Mouse (Mus musculus): ENCODE results near the gene Lamtor2. TPM values are rescaled to one million over a fixed set of nuclear protein-coding genes. Genes with fewer than 3 reads are reported as not detected.
"Not testable (repeated sequence)": the region's sequence is repeated elsewhere in the genome, so short reads cannot be mapped to it uniquely, and the experiment has no call there.

Gene Lamtor2
- polyA plus RNA-seq, 1 experiment from 2014 or later: 137 TPM

DNA sequence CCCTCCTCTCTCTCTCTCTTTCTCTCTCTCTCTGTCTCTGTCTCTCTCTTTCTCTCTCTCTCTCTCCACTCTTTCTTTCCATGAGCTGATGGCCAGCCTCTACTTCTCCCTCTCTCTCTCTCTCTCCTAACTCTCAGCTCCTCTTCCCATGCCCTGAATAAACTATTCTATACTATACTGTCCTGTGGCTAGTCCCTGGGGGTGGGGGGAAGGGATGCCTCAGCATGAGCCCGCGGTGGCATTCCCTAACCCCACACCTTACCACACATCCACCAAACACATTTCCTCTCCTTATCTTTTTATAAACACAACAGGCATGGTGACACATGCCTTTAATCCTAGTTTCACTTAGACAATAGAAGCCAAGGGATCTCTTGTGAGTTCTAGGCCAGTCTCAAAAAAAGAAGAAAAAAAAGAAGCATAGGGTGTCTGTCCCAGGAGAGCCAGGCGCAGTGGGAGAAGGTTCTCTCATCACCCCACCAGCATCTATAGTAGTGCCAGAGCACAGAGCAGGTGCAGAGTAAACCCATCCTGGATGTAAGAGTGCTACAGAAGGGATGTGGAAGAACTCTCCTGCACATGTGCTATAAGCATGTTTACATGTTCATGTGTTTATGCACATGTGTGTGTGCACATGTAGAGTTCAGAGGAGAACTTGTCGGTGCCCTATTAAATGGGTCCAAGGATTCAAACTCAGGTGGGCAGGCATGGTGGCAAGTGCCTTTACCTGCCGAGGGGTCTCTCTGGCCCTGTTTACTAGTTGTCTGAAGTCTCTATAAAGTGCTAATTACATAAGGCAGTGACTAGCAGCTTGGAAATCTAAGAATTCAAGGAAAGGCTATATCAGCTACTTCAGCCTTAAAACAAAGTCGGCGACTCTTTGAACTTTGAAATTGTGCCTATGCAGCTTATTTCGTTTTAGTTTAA lies 25.9 kb upstream of the Lamtor2 start:
- Histone ChIP-seq H3K27ac (replicated peaks) (no peak overlapping the region), H3K27me3 (no peaks in the 10 kb centered on the region), H3K9ac (replicated peaks) (no peak overlapping the region), H3K4me3 (peak overlapping the region; percentile 97), H3K4me1 (peaks cover 16% of the 10 kb centered on the region), H3K4me2 (replicated peaks) (peak overlapping the region; percentile 93), H3K9me3 (no peaks in the 10 kb centered on the region), H3K36me3 (peaks cover 28% of the 10 kb centered on the region)
- peak; percentile 50; the same call in 1 of the 2 replicates for ATAC-seq (ENCODE audit: low FRiP score, low read depth)
- WGBS: 50% methylated on average over 8 of the region's 8 CpGs

DNA sequence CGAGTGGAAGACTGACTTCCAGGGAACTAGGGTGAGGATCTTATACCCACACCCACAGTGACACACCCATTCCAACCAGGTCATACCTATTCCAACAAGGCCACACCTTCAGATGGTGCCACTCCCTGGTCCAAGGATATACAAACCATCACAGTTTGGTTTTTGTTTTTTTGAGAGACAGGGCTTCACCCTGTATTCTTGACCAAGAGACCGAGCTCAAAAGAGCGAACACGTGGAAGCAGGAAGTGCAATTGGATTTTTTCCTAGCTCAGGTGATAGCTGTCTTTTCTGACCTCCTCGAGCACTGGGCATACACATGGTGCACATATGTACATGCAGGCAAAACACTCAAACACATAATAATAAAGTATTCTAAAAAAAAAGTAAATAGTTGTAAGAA lies 25.0 kb upstream of the Lamtor2 start:
- ATAC-seq (ENCODE audit: low FRiP score, low read depth); H3K4me3 ChIP-seq; H3K27ac ChIP-seq (replicated peaks); H3K9ac ChIP-seq (replicated peaks); H3K27me3 ChIP-seq; H3K9me3 ChIP-seq; H3K4me2 ChIP-seq (replicated peaks): not testable (repeated sequence)
- peaks cover 19% of the 10 kb centered on the region for H3K36me3 ChIP-seq
- 94% methylated on average over 5 of the region's 5 CpGs for WGBS
- H3K4me1 ChIP-seq: peaks cover 16% of the 10 kb centered on the region

DNA sequence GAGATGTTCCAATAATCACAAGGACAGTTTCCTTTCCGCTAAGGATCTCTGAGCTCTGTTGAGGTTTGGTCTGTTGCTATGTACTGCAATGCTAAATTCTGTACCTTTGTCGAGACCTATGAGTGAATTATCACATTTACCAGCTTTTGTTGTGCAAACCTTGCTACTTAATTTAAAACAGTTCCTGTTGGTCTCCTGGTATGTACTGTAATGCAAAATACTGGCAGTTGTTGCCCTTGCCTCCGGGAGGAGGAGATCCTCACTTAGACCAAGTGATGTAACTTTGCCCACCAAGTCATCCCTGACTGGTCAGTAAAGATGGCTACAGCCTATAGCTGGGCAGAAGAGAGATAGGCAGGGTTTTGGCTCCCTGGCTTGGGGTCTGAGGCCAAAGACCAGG lies 22.7 kb upstream of the Lamtor2 start, which contains the start of gene Ssr2:
TSS of gene Ssr2 (plus strand) at position 337 of the 400 bp plus-strand sequence.
- peaks cover 4% of the 10 kb centered on the region for H3K36me3 ChIP-seq
- H3K9ac ChIP-seq (replicated peaks): no peak within 1 kb of the TSS
- no peaks in the 10 kb centered on the region for H3K27me3 ChIP-seq
- H3K4me3 ChIP-seq: no peak within 1 kb of the TSS
- 89% methylated on average over 3 of the region's 3 CpGs for WGBS
- no peak within 1 kb of the TSS for H3K27ac ChIP-seq (replicated peaks)
- H3K9me3 ChIP-seq: no peaks in the 10 kb centered on the region
- ATAC-seq (ENCODE audit: low FRiP score, low read depth): no peak
- H3K4me1 ChIP-seq: peaks cover 9% of the 10 kb centered on the region
- H3K4me2 ChIP-seq (replicated peaks): no peak within 1 kb of the TSS

DNA sequence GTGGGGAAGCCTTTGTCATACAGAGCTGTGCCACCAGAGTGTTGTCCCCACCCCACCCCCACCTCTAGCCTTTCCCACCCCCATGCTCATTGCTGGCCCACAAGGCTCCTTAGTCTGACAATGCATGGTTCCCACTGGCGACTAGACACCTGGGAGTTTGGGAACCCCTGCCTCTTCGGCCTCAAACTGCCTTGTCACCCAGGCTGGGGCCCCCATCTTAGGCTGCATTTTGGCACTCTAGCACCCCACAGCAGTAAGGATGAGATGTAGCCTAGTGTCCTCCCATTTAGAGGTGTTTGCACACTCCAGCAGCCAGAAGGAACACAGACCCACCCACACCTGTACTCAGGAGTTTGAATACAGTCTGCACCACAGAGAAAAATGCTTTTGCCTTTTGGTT lies 20.9 kb upstream of the Lamtor2 start:
- H3K9ac ChIP-seq (replicated peaks): no peak overlapping the region
- no peak overlapping the region for H3K27ac ChIP-seq (replicated peaks)
- no peaks in the 10 kb centered on the region for H3K4me1 ChIP-seq
- WGBS: 83% methylated on average over 2 of the region's 2 CpGs
- H3K4me3 ChIP-seq: no peak overlapping the region
- no peak for ATAC-seq (ENCODE audit: low FRiP score, low read depth)
- no peak overlapping the region for H3K4me2 ChIP-seq (replicated peaks)
- no peaks in the 10 kb centered on the region for H3K9me3 ChIP-seq
- no peaks in the 10 kb centered on the region for H3K27me3 ChIP-seq
- peaks cover 21% of the 10 kb centered on the region for H3K36me3 ChIP-seq

DNA sequence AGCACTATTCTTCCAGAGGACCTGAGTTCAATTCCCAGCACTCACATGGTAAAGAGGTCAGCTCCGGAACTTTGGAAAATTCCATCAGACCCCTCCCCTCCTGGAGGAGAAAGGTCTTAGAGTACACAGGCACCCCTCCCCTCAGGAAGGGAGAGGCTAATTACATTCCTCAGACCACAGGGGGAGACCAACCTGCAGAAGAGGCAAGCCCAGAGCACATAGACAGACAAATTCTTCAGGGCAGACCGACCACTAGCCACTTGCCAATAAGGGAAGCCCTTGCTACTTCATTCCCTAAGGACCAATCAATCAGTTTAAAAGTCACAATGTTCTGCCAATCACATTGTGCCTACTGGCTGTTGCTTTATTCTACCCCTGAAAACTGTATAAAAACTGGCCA lies 20.0 kb upstream of the Lamtor2 start:
- Histone ChIP-seq H3K36me3 (peaks cover 31% of the 10 kb centered on the region), H3K9me3 (no peaks in the 10 kb centered on the region), H3K9ac (replicated peaks) (no peak overlapping the region), H3K27me3 (no peaks in the 10 kb centered on the region), H3K4me1 (no peaks in the 10 kb centered on the region), H3K27ac (replicated peaks) (no peak overlapping the region), H3K4me2 (replicated peaks) (no peak overlapping the region), H3K4me3 (no peak overlapping the region)
- ATAC-seq (ENCODE audit: low FRiP score, low read depth): no peak
- WGBS: 90% methylated on average over 2 of the region's 2 CpGs

DNA sequence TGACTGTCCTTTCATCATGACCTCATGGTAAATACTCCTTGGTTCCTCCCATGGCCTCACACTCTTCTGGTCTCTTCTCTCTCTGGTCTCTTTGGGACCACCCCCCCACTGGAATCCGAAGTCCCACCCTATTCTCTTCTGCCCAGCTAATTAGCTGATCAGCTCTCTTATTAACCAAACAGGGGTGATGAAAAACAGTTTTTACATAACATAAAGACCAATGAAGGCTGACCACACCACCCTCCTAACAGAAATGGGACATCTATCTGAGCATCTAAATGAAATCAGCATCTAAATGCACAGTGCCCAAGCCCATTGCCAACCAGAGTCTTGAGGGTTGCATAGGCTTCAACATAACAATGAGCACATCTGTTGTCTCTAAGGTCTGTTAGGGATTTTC lies 19.0 kb upstream of the Lamtor2 start:
- peaks cover 41% of the 10 kb centered on the region for H3K36me3 ChIP-seq
- WGBS: 80% methylated on average over 1 of the region's 1 CpGs
- no peak overlapping the region for H3K27ac ChIP-seq (replicated peaks)
- no peaks in the 10 kb centered on the region for H3K9me3 ChIP-seq
- no peaks in the 10 kb centered on the region for H3K27me3 ChIP-seq
- no peak overlapping the region for H3K4me2 ChIP-seq (replicated peaks)
- no peak overlapping the region for H3K9ac ChIP-seq (replicated peaks)
- no peaks in the 10 kb centered on the region for H3K4me1 ChIP-seq
- ATAC-seq (ENCODE audit: low FRiP score, low read depth): no peak
- no peak overlapping the region for H3K4me3 ChIP-seq

DNA sequence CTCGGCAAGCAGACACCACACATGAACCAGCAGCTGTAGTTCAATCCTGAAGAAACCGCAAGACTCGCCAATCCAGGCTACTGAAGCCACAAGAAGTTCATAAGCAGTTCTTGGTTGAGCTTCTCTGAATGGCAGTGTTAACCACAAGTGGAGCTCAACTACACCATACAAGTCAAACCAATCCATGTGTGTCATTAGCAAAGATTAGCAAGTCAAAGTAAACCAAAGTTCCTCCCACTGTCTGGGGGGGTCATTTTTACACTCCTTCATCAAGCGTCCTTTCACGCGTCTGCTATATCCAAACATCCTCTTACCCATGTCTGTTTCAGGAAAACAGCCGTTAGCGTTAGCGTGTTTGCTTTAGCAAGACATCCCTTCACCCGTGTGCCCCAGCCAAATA lies 17.5 kb upstream of the Lamtor2 start:
- no peak overlapping the region for H3K4me3 ChIP-seq
- no peaks in the 10 kb centered on the region for H3K27me3 ChIP-seq
- H3K27ac ChIP-seq (replicated peaks): no peak overlapping the region
- H3K9ac ChIP-seq (replicated peaks): no peak overlapping the region
- no peak for ATAC-seq (ENCODE audit: low FRiP score, low read depth)
- H3K36me3 ChIP-seq: peaks cover 56% of the 10 kb centered on the region
- 97% methylated on average over 10 of the region's 10 CpGs for WGBS
- no peaks in the 10 kb centered on the region for H3K4me1 ChIP-seq
- no peak overlapping the region for H3K4me2 ChIP-seq (replicated peaks)
- no peaks in the 10 kb centered on the region for H3K9me3 ChIP-seq

DNA sequence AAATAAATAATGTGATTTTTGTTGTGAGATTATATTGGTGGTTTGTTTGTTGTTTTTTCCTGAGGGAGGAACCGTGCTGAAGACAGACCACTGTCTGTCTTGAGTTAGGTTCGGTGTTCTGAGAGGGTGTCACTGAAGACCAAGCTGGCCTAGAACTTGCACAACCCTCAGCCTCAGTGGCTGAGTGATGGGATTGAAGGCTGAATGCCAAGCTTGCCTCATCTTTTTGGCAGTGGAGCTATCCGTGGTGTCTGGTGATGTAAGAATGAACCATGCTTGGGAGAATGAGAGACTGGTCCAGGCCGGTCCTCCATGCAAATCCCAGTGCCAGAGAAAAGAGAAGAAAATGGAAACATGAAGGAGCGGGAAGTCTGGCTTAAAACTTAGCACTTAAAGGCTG lies 16.8 kb upstream of the Lamtor2 start:
- Histone ChIP-seq H3K9me3 (no peaks in the 10 kb centered on the region), H3K27me3 (no peaks in the 10 kb centered on the region), H3K4me2 (replicated peaks) (no peak overlapping the region), H3K27ac (replicated peaks) (no peak overlapping the region), H3K4me1 (no peaks in the 10 kb centered on the region), H3K9ac (replicated peaks) (no peak overlapping the region), H3K4me3 (no peak overlapping the region), H3K36me3 (peaks cover 62% of the 10 kb centered on the region)
- WGBS: 90% methylated on average over 5 of the region's 5 CpGs
- no peak for ATAC-seq (ENCODE audit: low FRiP score, low read depth)

DNA sequence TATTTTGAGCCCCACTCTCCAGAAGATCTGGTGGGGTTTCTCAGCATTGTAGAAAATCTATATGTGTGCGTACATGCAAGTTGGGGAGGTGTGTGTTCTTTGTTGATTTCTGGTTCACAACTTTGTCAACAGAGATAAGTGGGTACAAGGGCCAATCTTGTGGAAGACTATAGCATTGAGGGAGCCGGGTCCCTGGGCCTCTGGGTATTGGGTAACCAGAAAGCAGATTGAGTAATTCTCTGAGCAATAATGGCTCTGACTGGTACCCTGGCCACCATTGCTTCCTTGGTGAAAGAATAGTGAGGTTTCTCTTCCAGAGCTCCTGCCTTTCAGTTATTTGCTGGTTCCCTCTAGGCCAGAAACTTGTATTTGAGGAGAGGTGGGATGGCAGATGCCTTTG lies 16.2 kb upstream of the Lamtor2 start:
- 96% methylated on average over 2 of the region's 2 CpGs for WGBS
- Histone ChIP-seq H3K9me3 (no peaks in the 10 kb centered on the region), H3K36me3 (peaks cover 68% of the 10 kb centered on the region), H3K27me3 (no peaks in the 10 kb centered on the region), H3K27ac (replicated peaks) (no peak overlapping the region), H3K9ac (replicated peaks) (no peak overlapping the region), H3K4me1 (no peaks in the 10 kb centered on the region), H3K4me2 (replicated peaks) (no peak overlapping the region), H3K4me3 (no peak overlapping the region)
- ATAC-seq (ENCODE audit: low FRiP score, low read depth): no peak

DNA sequence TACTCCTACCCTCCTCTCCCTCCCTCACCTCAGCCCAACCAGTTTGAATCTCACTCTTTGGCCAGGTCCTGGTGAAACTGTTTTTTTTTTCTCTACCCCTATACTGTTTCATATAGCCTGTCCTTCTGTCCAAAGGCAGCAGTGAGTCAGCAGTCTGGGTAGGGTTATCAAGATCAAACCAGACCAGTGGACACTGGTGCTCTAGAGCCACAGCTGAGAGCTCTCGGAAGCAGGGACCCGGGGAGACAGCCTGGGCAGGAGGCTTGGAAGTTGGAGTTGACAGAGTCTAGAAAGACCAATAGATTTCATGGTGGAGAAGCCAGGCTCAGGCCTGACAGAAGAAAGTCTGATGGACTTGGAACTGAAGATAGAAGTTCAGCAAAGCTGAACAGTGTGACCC lies 15.7 kb upstream of the Lamtor2 start:
- Histone ChIP-seq H3K4me2 (replicated peaks) (no peak overlapping the region), H3K4me1 (no peaks in the 10 kb centered on the region), H3K9ac (replicated peaks) (no peak overlapping the region), H3K9me3 (no peaks in the 10 kb centered on the region), H3K27ac (replicated peaks) (no peak overlapping the region), H3K4me3 (no peak overlapping the region), H3K27me3 (no peaks in the 10 kb centered on the region), H3K36me3 (peaks cover 73% of the 10 kb centered on the region)
- no peak for ATAC-seq (ENCODE audit: low FRiP score, low read depth)
- 97% methylated on average over 2 of the region's 2 CpGs for WGBS

DNA sequence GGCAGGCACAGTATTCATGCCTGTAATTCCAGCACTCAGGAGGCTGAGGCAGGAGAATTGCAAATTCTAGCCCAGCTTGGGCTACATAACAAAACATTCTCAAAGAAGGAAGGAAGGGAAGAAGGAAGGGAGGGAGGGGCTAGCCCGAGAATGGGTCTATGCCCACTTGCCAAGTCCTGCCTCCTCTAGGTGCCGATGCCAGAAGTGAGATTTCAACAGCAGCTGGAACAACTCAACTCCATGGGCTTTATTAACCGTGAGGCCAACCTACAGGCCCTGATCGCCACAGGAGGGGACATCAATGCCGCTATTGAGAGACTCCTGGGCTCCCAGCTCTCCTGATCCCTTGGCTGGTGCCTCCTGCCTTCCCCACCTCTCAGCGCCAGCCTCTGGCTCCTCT lies 15.0 kb upstream of the Lamtor2 start:
- 96% methylated on average over 6 of the region's 6 CpGs for WGBS
- H3K4me2 ChIP-seq (replicated peaks): no peak overlapping the region
- no peak overlapping the region for H3K4me3 ChIP-seq
- H3K4me1 ChIP-seq: no peaks in the 10 kb centered on the region
- no peak overlapping the region for H3K27ac ChIP-seq (replicated peaks)
- peaks cover 80% of the 10 kb centered on the region for H3K36me3 ChIP-seq
- no peak for ATAC-seq (ENCODE audit: low FRiP score, low read depth)
- H3K9me3 ChIP-seq: no peaks in the 10 kb centered on the region
- H3K27me3 ChIP-seq: no peaks in the 10 kb centered on the region
- no peak overlapping the region for H3K9ac ChIP-seq (replicated peaks)

DNA sequence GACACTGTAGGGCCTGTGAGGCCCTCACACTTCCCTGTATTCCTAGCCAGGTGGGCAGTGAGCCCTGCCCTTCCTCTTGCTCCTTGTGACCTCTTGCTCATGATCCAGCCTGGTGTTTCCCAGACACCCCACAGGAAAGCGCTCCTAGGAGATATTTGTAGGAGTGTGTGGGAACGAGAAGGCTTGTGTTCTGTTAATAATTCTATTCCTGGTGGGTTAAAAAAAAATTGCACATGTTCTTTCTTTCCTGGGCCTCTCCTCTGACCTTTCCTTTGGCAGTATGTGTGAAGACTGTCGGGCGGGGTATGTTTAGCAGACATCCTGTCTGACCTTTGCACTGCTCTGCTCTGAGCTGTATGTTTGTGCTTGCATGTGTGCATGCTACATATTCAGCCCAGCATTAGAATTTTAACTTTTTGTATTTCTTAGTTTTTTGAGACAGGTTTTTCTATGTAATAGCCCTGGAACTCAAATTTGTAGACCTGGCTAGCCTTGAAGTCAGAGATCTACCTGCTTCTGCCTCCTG lies 13.7 kb upstream of the Lamtor2 start:
- H3K4me3 ChIP-seq: no peak overlapping the region
- H3K36me3 ChIP-seq: peaks cover 93% of the 10 kb centered on the region
- H3K27me3 ChIP-seq: no peaks in the 10 kb centered on the region
- no peak overlapping the region for H3K9ac ChIP-seq (replicated peaks)
- peaks cover 7% of the 10 kb centered on the region; the same call in 1 of the 2 replicates for H3K4me1 ChIP-seq
- no peak overlapping the region for H3K27ac ChIP-seq (replicated peaks)
- H3K4me2 ChIP-seq (replicated peaks): no peak overlapping the region
- H3K9me3 ChIP-seq: no peaks in the 10 kb centered on the region
- 90% methylated on average over 4 of the region's 4 CpGs for WGBS
- ATAC-seq (ENCODE audit: low FRiP score, low read depth): no peak
